Mouse (Mus musculus): ENCODE measurements around the gene Cyb5r4. TPM values are rescaled to one million over a fixed set of nuclear protein-coding genes. Genes with fewer than 3 reads are reported as not detected.

Cyb5r4 gene
- polyA plus RNA-seq, 1 experiment = 10.8 TPM

DNA sequence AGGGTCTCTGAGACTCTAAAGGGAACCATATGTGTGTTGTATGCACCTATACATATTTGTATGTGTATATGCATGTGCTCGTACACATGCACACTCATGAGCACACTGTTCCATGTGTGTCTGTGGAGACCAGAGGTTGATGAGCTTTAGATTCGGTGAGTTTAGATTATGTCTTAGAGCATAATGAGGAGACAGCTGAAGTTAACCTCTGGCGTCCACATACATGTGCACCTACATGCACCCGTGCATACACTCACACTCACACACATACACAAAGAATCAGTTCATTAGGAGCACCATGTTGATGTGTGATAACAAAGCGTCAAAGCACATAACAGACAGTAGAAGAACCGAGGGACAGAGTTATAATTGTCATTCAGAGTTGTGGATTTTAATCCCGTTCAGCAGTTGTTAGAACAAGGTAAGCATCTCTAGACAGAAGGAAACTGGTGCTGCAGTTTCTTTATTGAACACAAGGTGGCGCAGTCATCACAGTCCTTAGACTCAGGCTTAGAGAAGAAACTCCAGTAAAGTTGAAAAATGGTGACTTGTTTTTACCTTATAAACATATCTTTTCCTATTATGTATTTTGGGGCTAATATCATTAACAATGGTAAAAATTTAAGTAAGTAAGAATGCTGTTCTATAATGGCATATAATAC is 5.7 kb downstream of the Cyb5r4 start:
- TF ChIP-seq CEBPB (IDR thresholded peaks at IDR 0.05; ENCODE audit: low read depth) (no peak), CTCF (IDR thresholded peaks at IDR 0.05; ENCODE audit: control insufficient read depth, insufficient read depth, insufficient read length) (peak; percentile 14)
- Histone ChIP-seq H3K27me3 (ENCODE audit: control insufficient read depth, insufficient read depth, insufficient read length) (no peaks in the 10 kb centered on the region), H3K36me3 (ENCODE audit: control insufficient read depth, insufficient read depth) (peaks cover 6% of the 10 kb centered on the region), H3ac (ENCODE audit: control insufficient read depth, insufficient read length, low read depth) (no peak overlapping the region), H3K79me3 (ENCODE audit: low read depth) (no peaks in the 10 kb centered on the region), H3K79me2 (ENCODE audit: control insufficient read depth, insufficient read depth) (peaks cover 8% of the 10 kb centered on the region), H3K4me3 (ENCODE audit: insufficient read depth, poor library complexity, severe bottlenecking) (no peak overlapping the region)

DNA sequence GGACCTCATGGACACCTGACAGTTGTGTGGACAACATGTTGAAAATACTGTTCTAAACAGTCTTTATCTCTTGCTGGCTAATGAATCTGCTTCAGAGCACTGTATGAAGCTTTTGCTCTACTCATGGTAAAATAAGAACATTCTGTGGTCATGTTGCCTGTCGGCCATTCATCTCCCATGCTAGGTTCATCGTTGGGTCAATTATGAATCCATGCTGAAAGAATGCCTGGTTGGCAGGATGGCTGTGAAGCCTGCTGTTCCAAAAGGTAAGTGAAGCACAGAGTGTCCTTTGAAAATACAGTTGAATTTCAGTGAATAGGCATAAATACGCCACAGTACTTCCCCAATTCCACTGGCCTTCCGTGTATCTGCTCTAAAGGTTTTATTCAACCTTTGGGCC is 10.4 kb downstream of the Cyb5r4 start:
- Histone ChIP-seq H3ac (ENCODE audit: control insufficient read depth, insufficient read length, low read depth) (no peak overlapping the region), H3K36me3 (ENCODE audit: control insufficient read depth, insufficient read depth) (peaks cover 6% of the 10 kb centered on the region), H3K79me3 (ENCODE audit: low read depth) (no peaks in the 10 kb centered on the region), H3K4me3 (ENCODE audit: insufficient read depth, poor library complexity, severe bottlenecking) (no peak overlapping the region), H3K79me2 (ENCODE audit: control insufficient read depth, insufficient read depth) (no peaks in the 10 kb centered on the region), H3K27me3 (ENCODE audit: control insufficient read depth, insufficient read depth, insufficient read length) (no peaks in the 10 kb centered on the region)
- no peak for TF ChIP-seq USF1 (IDR thresholded peaks at IDR 0.05; ENCODE audit: low read depth)
- no peak for TF ChIP-seq CTCF (IDR thresholded peaks at IDR 0.05; ENCODE audit: control insufficient read depth, insufficient read depth, insufficient read length)
- TF ChIP-seq MYOD1 (IDR thresholded peaks at IDR 0.05; ENCODE audit: control insufficient read depth, insufficient read length, low read depth) = no peak
- no peak for TF ChIP-seq MYOG (IDR thresholded peaks at IDR 0.05; ENCODE audit: control insufficient read depth, extremely low read depth, insufficient read length)
- no peak for TF ChIP-seq FOSL1 (IDR thresholded peaks at IDR 0.05; ENCODE audit: insufficient read depth, low read length, poor library complexity, severe bottlenecking)

DNA sequence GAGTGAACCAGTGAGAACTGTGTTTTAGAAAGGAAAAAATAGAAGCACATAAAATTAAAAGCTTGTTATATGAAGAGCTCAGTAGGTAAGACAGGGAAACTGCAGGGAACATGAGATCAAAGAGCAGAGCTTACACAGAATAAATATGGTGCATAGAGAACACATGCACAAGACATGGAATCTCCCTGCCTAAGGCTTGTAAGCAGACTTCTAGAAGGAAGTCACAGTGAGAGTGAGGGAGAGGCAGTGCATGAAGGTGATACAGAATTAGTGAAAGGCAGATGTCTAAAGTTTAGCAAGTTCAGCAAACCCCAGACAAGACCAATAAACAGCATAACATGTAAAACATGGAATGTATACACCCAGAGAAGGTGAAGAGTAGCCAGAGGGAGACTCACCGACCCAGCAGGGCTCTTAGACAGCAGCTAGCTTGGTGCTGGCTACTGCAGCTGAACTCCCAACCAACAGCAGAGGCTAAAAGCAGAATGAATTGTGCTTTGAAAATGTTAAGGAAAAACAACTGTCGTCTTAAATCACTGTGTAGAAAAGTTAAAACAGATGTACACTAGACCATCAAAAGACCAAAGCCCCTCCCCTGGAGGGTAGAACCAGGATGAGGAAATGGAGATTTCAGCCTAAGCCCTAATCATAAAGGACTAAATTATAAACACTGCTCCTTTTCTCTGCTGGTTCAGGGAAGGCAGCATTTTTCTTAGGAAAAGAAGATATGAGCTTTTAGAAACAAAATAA is 13.2 kb downstream of the Cyb5r4 start:
- peaks cover 6% of the 10 kb centered on the region for H3K36me3 ChIP-seq (ENCODE audit: control insufficient read depth, insufficient read depth)
- no peak for TF ChIP-seq FOSL1 (IDR thresholded peaks at IDR 0.05; ENCODE audit: insufficient read depth, low read length, poor library complexity, severe bottlenecking)
- no peak for TF ChIP-seq CEBPB (IDR thresholded peaks at IDR 0.05; ENCODE audit: low read depth)
- no peak for TF ChIP-seq CTCF (IDR thresholded peaks at IDR 0.05; ENCODE audit: control insufficient read depth, insufficient read depth, insufficient read length)
- TF ChIP-seq USF1 (IDR thresholded peaks at IDR 0.05; ENCODE audit: low read depth) = no peak
- no peak for TF ChIP-seq MYOD1 (IDR thresholded peaks at IDR 0.05; ENCODE audit: control insufficient read depth, insufficient read length, low read depth)
- TF ChIP-seq MAX (IDR thresholded peaks at IDR 0.05) = no peak
- no peak for TF ChIP-seq MYOG (IDR thresholded peaks at IDR 0.05; ENCODE audit: control insufficient read depth, extremely low read depth, insufficient read length)
- no peak overlapping the region for H3ac ChIP-seq (ENCODE audit: control insufficient read depth, insufficient read length, low read depth)
- H3K4me3 ChIP-seq (ENCODE audit: insufficient read depth, poor library complexity, severe bottlenecking) = no peak overlapping the region
- H3K27me3 ChIP-seq (ENCODE audit: control insufficient read depth, insufficient read depth, insufficient read length) = no peaks in the 10 kb centered on the region
- no peaks in the 10 kb centered on the region for H3K79me2 ChIP-seq (ENCODE audit: control insufficient read depth, insufficient read depth)
- no peaks in the 10 kb centered on the region for H3K79me3 ChIP-seq (ENCODE audit: low read depth)

DNA sequence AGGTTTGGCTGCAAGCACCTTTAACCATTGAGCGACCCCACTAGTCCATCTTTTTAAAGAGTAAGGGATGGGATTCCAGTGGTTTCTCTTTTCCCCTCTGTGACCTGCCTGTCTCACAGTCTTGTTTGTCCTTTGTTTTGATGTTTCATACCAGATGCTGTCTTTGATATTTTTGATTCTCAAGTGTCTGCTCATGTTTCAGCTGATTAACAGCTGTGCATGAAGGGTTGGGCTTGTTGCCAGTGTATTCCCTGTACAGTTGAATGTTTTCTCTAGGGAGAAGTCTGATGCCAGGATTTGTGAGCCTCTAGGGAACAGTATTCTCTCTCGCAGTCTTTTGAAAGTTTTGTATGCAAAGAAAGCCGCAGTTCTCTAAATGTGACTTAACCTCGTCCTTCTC is 27.6 kb downstream of the Cyb5r4 start:
- Histone ChIP-seq H3K36me3 (ENCODE audit: control insufficient read depth, insufficient read depth) (peaks cover 10% of the 10 kb centered on the region), H3K79me3 (ENCODE audit: low read depth) (no peaks in the 10 kb centered on the region), H3K79me2 (ENCODE audit: control insufficient read depth, insufficient read depth) (no peaks in the 10 kb centered on the region), H3K27me3 (ENCODE audit: control insufficient read depth, insufficient read depth, insufficient read length) (no peaks in the 10 kb centered on the region), H3ac (ENCODE audit: control insufficient read depth, insufficient read length, low read depth) (no peak overlapping the region), H3K4me3 (ENCODE audit: insufficient read depth, poor library complexity, severe bottlenecking) (no peak overlapping the region)
- no peak for TF ChIP-seq MAX (IDR thresholded peaks at IDR 0.05)
- no peak for TF ChIP-seq CEBPB (IDR thresholded peaks at IDR 0.05; ENCODE audit: low read depth)
- TF ChIP-seq MYOD1 (IDR thresholded peaks at IDR 0.05; ENCODE audit: control insufficient read depth, insufficient read length, low read depth) = no peak
- TF ChIP-seq USF1 (IDR thresholded peaks at IDR 0.05; ENCODE audit: low read depth) = no peak
- no peak for TF ChIP-seq FOSL1 (IDR thresholded peaks at IDR 0.05; ENCODE audit: insufficient read depth, low read length, poor library complexity, severe bottlenecking)
- no peak for TF ChIP-seq MYOG (IDR thresholded peaks at IDR 0.05; ENCODE audit: control insufficient read depth, extremely low read depth, insufficient read length)
- TF ChIP-seq CTCF (IDR thresholded peaks at IDR 0.05; ENCODE audit: control insufficient read depth, insufficient read depth, insufficient read length) = no peak

DNA sequence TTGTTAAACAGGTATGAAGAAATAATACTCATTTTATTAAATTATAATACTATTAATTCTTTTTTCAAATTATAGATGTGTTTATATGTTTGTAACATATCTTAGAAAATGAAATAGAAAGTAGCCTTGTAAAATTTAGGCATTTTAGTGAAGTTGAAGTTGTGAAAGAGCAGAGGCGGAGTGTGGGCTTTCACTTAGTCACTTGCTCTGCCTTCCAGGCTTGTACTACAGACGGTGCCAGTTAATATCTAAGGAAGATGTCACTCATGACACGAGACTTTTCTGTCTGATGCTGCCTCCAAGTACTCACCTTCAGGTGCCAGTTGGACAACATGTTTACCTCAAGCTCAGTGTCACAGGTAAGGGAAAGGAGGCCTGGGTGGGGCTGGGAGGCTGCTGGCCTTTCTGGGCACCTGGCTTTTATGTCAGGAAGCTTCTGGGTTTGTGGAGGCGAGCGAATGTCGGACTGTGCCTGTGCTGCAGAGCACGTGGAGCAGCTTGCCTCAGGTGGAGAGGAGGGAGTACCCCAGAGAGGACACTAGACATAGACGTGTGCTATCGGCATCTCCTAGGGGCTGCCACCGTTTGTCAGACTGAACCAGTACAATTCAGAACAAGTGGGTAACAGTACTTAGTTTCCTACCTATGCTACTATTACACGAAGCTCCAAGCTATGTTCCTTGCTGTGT is 33.9 kb downstream of the Cyb5r4 start:
- H3K27me3 ChIP-seq (ENCODE audit: control insufficient read depth, insufficient read depth, insufficient read length) = no peaks in the 10 kb centered on the region
- TF ChIP-seq MYOG (IDR thresholded peaks at IDR 0.05; ENCODE audit: control insufficient read depth, extremely low read depth, insufficient read length) (no peak), MAX (IDR thresholded peaks at IDR 0.05) (no peak), CTCF (IDR thresholded peaks at IDR 0.05; ENCODE audit: control insufficient read depth, insufficient read depth, insufficient read length) (no peak), FOSL1 (IDR thresholded peaks at IDR 0.05; ENCODE audit: insufficient read depth, low read length, poor library complexity, severe bottlenecking) (no peak), MYOD1 (IDR thresholded peaks at IDR 0.05; ENCODE audit: control insufficient read depth, insufficient read length, low read depth) (no peak), USF1 (IDR thresholded peaks at IDR 0.05; ENCODE audit: low read depth) (no peak), CEBPB (IDR thresholded peaks at IDR 0.05; ENCODE audit: low read depth) (no peak)
- H3ac ChIP-seq (ENCODE audit: control insufficient read depth, insufficient read length, low read depth) = no peak overlapping the region

More for the DNA sequence above, 33.9 kb downstream of the Cyb5r4 start:
- Histone ChIP-seq H3K79me2 (ENCODE audit: control insufficient read depth, insufficient read depth) (no peaks in the 10 kb centered on the region), H3K36me3 (ENCODE audit: control insufficient read depth, insufficient read depth) (peaks cover 6% of the 10 kb centered on the region), H3K4me3 (ENCODE audit: insufficient read depth, poor library complexity, severe bottlenecking) (no peak overlapping the region), H3K79me3 (ENCODE audit: low read depth) (no peaks in the 10 kb centered on the region)
